Mouse (Mus musculus) cerebellum, adult 2 months (tissue): ENCODE results near the gene Plek.

ENCODE experiments used
- CTCF ChIP-seq: fragments of 200-500 bp; IDR thresholded peaks from 2 replicates; pipeline ENCODE4 v1.5.1; 2011; ENCODE audit warnings: low read depth, mild to moderate bottlenecking, control low read depth, low read length, moderate library complexity, borderline replicate concordance; ENCODE audit not compliant: insufficient read depth
- POLR2A ChIP-seq: fragments of 200-500 bp; IDR thresholded peaks from 2 replicates; pipeline ENCODE4 v1.6.1; 2011; ENCODE audit warnings: low read length, control low read depth, borderline replicate concordance; ENCODE audit not compliant: insufficient read depth

DNA sequence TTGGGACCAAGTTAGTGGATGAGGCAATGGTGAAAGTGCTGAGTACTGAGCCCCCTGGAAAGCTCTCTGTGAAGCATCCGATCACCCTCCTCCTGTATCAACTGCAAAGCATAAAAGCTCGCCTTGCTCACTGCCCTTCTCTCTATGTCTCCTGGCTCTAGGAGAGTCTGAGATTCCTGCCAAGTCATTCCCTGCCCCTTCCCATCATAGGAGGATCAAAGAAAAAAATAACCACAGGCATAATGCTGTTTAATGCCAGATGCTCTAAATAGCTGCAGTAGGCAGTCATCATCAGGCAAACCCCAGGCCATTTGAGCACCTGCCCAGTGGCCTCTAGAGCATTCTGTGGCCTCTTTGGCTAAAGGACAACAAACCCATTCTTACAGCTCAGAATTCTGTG lies 23.5 kb upstream of the Plek start:
- TF ChIP-seq POLR2A, result no peak
- TF ChIP-seq CTCF, result no peak
